Mouse (Mus musculus) lung, adult 2 months (tissue): ENCODE measurements around the gene Cntfr.

Experiments
- CTCF ChIP-seq: fragments of 200-500 bp; IDR thresholded peaks from 2 replicates; pipeline ENCODE4 v1.5.1; 2011; ENCODE audit warnings: mild to moderate bottlenecking, low read length, control low read depth; ENCODE audit not compliant: insufficient read depth
- POLR2A ChIP-seq: fragments of 200-500 bp; IDR thresholded peaks from 2 replicates; pipeline ENCODE4 v1.6.1; 2011; ENCODE audit warnings: low read depth, mild to moderate bottlenecking, control low read depth, low read length, borderline replicate concordance; ENCODE audit errors: extremely low read depth

DNA sequence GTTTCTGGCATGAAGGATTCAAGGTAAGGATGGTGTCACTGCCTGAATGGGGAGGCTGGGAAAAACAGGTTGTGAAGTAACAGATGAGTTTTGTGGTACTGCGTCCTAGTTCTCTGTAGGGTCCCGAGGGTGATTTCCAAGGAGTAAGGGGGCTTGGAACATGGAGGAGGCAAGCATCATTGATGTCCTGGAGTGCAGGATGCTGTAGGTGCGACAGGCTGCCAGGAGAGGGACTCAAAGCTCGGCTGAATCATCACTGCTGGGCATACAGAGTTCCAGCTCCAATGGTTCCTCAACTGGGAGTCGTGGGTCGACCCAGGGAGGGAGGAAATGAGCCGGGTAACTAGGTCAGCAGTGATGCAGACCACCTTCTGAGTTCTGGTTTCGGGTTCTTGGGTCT lies 61.7 kb downstream of the Cntfr start:
- TF ChIP-seq CTCF (no peak), POLR2A (no peak)
